Mouse (Mus musculus): ENCODE data around the gene Cped1.

- no peak for TF ChIP-seq CTCF (IDR thresholded peaks at IDR 0.05; ENCODE audit: extremely low read depth, insufficient read depth, low read length)
- no peak for TF ChIP-seq POLR2A (IDR thresholded peaks at IDR 0.05; ENCODE audit: extremely low read depth, insufficient read depth, low read length)
Observed at GRCm38 (mm10) chr6:22213187-22213586, 227.5 kb downstream of the Cped1 start.
